Mouse (Mus musculus): ENCODE results near the gene Ip6k3.

GRCm38 (mm10) chr17:27129291-27129690 is 38.3 kb downstream of the Ip6k3 start:
- TF ChIP-seq GATA1 (IDR thresholded peaks at IDR 0.05; ENCODE audit: borderline replicate concordance, low read length) (no peak), FLI1 (IDR thresholded peaks at IDR 0.05; ENCODE audit: low read length) (no peak)
